Mouse (Mus musculus) bone marrow macrophage, adult 2 months (primary cell): ENCODE measurements around the gene Gpr107. TPM values are rescaled to one million over a fixed set of nuclear protein-coding genes. Genes with fewer than 3 reads are reported as not detected.

Experiments used
- H3K27ac ChIP-seq: 2 replicates; pipeline ENCODE4 v1.5.1; 2012; ENCODE audit warnings: low read depth, low read length; ENCODE audit not compliant: insufficient read depth
- H3K4me1 ChIP-seq: 2 replicates; pipeline ENCODE4 v1.6.1; 2012; ENCODE audit warnings: low read length; ENCODE audit not compliant: control insufficient read depth, insufficient read depth
- H3K4me3 ChIP-seq: 2 replicates; pipeline ENCODE4 v1.5.1; 2012; ENCODE audit warnings: mild to moderate bottlenecking, low read length, moderate library complexity; ENCODE audit not compliant: insufficient read depth
- CTCF ChIP-seq: IDR thresholded peaks from 2 replicates; pipeline ENCODE4 v1.5.1; 2012; ENCODE audit warnings: low read depth, mild to moderate bottlenecking, low read length, moderate library complexity
- POLR2A ChIP-seq: IDR thresholded peaks from 2 replicates; pipeline ENCODE4 v1.6.1; 2012; ENCODE audit warnings: mild to moderate bottlenecking, low read depth, low read length, borderline replicate concordance
- polyA plus RNA-seq: library from polyadenylated mRNA; stranded (reverse); fragments of >200 nt; gene quantifications from 2 replicates; pipeline ENCODE4 v1.2.4, GENCODE M21; 2012; ENCODE audit not compliant: missing spikeins, insufficient read depth, insufficient read length

Gene Gpr107
- polyA plus RNA-seq, 1 experiment, result 80.8 TPM

DNA sequence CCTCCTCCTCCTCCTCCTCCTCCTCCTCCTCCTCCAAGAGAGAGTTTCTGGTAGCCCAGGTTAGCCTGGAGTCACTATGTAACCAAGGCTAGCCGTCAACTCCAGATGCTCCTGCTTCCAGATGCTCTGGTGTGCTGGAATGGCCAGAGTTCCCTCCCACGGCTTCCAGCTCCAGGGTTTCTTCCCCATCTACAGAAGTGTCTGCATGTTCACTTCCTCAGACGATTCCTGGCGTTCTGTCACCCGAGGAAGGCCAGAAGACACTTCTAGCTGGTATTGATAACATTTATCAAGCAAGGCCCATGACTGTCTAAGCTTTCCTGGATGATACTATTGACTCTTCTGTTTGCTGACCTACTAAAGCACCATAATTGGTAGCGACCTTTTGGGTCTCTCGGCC lies 27.0 kb upstream of the Gpr107 start:
- peaks cover 78% of the 10 kb centered on the region for H3K4me1 ChIP-seq
- H3K4me3 ChIP-seq, result peak overlapping the region; percentile 22
- H3K27ac ChIP-seq, result peak overlapping the region; percentile 86
- TF ChIP-seq CTCF (no peak), POLR2A (no peak)

DNA sequence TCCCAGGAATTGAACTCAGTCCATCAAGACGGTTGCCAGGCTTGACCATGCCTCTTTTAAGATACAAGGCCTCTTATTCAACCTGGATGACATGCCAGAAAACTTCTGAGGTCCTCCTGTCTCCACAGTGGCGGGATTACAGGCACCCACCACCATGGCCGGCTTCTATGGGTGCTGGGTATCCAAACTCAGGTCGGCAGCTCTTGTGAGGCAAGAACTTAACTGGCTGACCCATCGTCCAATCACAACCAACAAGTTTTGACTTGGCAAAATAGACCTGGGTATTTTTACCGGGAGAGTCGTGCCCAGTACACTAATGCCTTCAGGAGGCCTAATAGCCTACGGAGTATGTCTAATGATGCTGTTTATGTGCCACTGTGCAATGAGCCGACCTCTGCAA lies 26.1 kb upstream of the Gpr107 start:
- TF ChIP-seq POLR2A, result no peak
- no peak for TF ChIP-seq CTCF
- Histone ChIP-seq H3K4me3 (no peak overlapping the region), H3K4me1 (peaks cover 84% of the 10 kb centered on the region), H3K27ac (peak overlapping the region; percentile 82)

DNA sequence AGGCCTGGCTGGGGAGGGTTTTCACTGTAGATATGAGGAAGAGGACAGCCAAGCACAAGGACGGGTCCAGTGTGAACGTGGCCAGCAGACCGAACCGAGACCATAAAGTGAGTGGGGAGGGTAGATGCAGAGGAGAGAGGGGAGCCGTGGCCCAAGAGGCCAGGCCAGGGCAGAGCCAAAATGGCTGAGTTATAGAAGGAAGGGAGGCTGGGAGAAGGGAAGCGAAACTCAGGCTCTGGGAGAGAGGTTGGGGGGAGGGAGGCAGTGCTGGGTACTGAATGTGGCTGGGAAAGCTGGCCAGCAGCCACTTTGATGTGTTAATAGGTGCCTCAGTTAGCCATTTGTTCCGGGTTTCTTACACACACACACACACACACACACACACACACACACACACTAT lies 24.9 kb upstream of the Gpr107 start:
- H3K4me1 ChIP-seq, result peaks cover 87% of the 10 kb centered on the region
- H3K27ac ChIP-seq, result peak overlapping the region; percentile 82
- TF ChIP-seq CTCF, result no peak
- TF ChIP-seq POLR2A, result no peak

DNA sequence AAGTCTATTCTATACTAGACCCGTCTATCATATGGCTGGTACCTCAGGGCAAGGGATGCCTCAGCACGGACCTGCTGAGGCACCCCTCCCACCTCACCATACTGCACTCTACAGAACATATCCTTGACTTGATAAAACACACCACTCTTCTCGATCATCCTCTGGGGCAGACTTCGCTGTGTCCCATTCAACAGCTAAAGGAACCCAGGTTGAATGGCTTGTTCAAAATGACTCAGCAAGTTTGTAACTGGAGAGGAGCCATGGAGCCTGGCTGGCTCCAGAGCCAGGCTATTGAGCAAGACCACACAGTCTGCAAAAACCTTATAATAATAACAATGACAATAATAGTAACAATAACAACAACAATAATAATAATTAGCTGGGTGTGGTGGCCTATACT lies 24.2 kb upstream of the Gpr107 start:
- TF ChIP-seq POLR2A, result no peak
- TF ChIP-seq CTCF, result no peak
- Histone ChIP-seq H3K4me1 (peaks cover 88% of the 10 kb centered on the region), H3K4me3 (no peak overlapping the region), H3K27ac (peak overlapping the region; percentile 88)

More for the DNA sequence above, 24.9 kb upstream of the Gpr107 start:
- H3K4me3 ChIP-seq, result peak overlapping the region; percentile 18

DNA sequence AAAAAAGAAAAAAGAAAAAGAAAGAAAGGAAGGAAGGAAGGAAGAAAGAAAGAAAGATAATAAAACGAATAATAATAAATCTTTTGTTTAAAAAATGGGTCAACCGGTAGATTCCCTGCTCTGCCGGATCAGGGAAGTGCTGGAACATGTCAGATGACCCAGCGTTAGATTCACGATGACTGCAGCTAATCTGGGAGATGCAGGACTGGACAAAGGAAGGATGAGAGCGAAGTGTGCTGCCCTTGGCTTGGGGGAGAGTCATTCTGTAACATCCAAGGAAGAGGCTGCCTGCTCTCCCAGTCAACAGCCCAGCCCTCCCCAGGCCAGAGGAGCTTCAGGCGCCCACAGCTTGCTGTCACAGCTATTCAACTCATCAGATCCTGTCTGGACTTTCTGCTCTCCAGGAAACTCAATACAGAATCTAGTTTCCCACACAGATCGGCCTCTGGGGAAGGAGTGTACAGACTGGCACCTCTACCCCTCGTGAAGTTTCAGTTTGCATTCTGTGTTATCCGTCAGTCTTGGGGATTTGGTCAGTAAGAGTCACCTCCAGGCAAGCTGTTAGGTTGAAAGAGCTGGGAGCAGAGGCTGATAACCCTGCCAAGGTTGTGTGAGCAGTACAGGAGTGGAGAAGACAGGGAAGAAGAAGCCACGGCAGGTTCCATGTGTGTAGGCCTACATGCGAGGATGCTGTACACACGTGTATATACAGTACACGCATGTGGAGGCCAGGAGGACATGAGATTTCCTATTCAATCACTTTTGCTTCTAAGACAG lies 22.2 kb upstream of the Gpr107 start:
- Histone ChIP-seq H3K4me3 (no peak overlapping the region), H3K4me1 (peaks cover 81% of the 10 kb centered on the region), H3K27ac (no peak overlapping the region)

DNA sequence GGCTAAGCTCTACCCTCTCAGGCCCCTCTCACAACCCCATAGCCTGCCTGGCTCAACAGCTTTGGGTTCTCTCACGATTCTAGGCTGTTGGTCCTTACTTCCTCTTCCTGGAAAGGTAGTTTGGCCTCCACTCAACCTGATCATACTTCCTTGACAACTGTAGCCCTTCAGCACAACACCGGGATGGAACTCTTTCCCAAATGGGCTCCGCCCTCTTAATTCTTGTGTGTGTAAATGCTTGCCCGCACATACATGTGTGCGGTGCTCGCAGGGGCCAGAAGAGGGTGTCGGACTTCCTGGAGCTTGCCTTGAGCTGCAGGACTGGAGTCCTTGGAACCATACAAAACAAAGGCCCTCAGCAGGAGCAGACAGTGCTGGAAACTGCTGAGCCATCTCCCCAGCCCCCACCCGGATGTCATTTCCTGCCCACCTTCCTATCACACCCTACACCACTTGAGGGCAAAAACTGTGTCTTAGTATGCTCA lies 21.3 kb upstream of the Gpr107 start:
- H3K4me1 ChIP-seq, result peaks cover 84% of the 10 kb centered on the region
- H3K4me3 ChIP-seq, result no peak overlapping the region
- no peak for TF ChIP-seq POLR2A
- no peak for TF ChIP-seq CTCF
- 0 out of 2 replicates have a peak overlapping the region, but pooled peaks have one; percentile 4 for H3K27ac ChIP-seq

More for the DNA sequence above, 22.2 kb upstream of the Gpr107 start:
- TF ChIP-seq CTCF (no peak), POLR2A (no peak)

DNA sequence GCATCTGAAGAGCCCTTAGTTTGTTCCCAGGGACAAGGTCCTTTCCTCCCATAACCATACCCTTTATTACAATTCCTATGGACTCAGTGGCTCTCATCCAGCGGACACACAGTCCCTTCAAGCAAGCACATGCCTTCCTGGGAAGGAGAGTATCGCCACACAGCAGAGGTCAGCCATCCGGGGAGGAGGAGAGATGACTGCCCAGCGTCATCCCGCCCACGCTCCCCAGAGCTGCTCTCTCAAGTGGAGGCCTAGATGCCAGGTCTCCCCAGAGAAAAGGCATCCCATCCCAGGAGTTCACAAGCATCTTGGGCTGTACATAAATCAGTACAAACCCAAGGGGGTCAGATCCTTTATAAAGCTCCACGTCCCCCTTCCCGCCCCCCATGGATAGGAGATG lies 19.4 kb upstream of the Gpr107 start:
- no peak overlapping the region for H3K4me3 ChIP-seq
- no peak overlapping the region for H3K27ac ChIP-seq
- H3K4me1 ChIP-seq, result peaks cover 86% of the 10 kb centered on the region
- TF ChIP-seq CTCF (no peak), POLR2A (0 out of 2 replicates have a peak, but pooled peaks have one; percentile 28)

DNA sequence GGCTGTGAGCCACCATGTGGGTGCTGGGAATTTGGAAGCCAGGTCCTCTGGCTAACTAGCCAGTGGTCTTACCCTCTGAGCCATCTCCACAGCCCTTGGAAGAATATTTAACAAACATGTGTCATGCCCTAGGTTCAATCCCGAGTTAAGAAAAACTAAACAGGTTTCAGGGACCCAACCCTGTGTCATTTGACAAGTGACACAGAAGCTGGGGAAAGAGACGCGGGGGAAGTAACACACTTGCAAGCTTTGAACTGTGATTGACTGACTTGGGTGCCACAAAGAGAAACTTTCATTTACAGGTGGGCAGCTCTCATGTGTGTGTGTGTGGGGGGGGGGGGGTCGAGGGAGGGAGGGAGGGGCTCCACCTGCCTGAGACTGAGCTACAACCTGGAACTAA lies 18.1 kb upstream of the Gpr107 start:
- Histone ChIP-seq H3K4me1 (peaks cover 83% of the 10 kb centered on the region), H3K4me3 (no peak overlapping the region), H3K27ac (no peak overlapping the region)
- no peak for TF ChIP-seq POLR2A
- TF ChIP-seq CTCF, result no peak

DNA sequence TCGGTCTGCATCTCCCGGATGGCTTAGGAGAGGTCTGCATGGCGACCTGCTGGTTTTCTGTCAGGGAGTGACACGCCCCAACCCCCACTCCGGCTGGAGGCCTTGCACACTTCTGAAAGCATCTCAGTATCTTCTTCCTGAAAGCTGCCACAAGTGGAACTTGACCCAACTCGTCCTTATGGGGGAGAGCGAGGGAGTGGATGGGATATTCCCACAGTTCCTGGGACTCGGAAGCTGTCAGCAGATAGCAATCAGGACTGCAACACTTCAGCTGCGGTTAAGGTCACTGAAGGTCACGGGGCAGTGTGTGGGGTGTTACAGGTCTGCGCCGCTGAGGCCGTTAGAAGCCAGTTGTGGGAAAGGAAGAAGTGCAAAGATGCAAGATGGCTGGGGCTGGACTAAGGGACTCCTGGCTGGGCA lies 16.6 kb upstream of the Gpr107 start:
- H3K4me3 ChIP-seq, result no peak overlapping the region
- H3K27ac ChIP-seq, result no peak overlapping the region
- H3K4me1 ChIP-seq, result peaks cover 77% of the 10 kb centered on the region
- no peak for TF ChIP-seq POLR2A
- no peak for TF ChIP-seq CTCF

DNA sequence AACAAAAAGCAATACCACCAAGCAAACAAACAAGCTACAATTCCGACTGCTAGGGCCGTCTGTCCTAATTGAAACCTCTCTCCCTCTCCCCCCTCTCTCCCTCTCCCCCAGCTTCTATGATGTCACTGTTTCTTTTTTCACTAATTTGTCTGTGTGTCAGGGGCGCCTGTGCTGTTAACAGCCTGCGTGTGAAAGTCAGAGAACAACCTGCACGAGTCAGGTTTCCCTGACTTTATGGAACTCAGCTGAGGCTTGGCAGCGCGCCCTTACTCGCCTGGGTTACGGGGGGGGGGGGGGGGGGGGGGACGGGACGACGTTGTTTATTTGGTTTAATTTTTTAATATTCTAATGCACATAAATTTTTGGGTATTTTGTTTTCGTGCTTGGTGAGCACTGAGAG lies 15.8 kb upstream of the Gpr107 start:
- TF ChIP-seq CTCF (no peak), POLR2A (no peak)
- Histone ChIP-seq H3K27ac (no peak overlapping the region), H3K4me3 (no peak overlapping the region), H3K4me1 (peaks cover 69% of the 10 kb centered on the region)
